Mouse (Mus musculus): ENCODE results near the gene Rnpep.

GRCm38 (mm10) chr1:135262329-135262728 is 21.6 kb downstream of the Rnpep start:
- TF ChIP-seq CTCF (IDR thresholded peaks at IDR 0.05; ENCODE audit: extremely low read depth, insufficient read depth, low read length) (no peak), POLR2A (IDR thresholded peaks at IDR 0.05; ENCODE audit: extremely low read depth, insufficient read depth, low read length) (no peak)
